Mouse (Mus musculus) bone marrow, adult 2 months (tissue): Measurements from ENCODE around the gene Rsph6a. TPM values are rescaled to one million over a fixed set of nuclear protein-coding genes. Genes with fewer than 3 reads are reported as not detected.

Experiments
- H3K27ac ChIP-seq: fragments of 200-500 bp; 2 replicates; pipeline ENCODE4 v1.5.1; 2012; ENCODE audit warnings: low read depth, mild to moderate bottlenecking, control low read depth, inconsistent platforms, low read length; ENCODE audit not compliant: control insufficient read depth, poor library complexity, insufficient read depth
- H3K4me1 ChIP-seq: fragments of 200-500 bp; 2 replicates; pipeline ENCODE4 v1.6.1; 2011; ENCODE audit warnings: low read length; ENCODE audit not compliant: control insufficient read depth, insufficient read depth
- H3K4me3 ChIP-seq: fragments of 200-500 bp; replicated peaks from 2 replicates; pipeline ENCODE3; 2011; ENCODE audit warnings: mild to moderate bottlenecking, low read depth, low read length, control low read depth; ENCODE audit not compliant: control insufficient read depth
- CTCF ChIP-seq: fragments of 200-500 bp; IDR thresholded peaks from 2 replicates; pipeline ENCODE4 v1.5.1; 2011; ENCODE audit warnings: low read length, control low read depth; ENCODE audit not compliant: control insufficient read depth, insufficient read depth
- POLR2A ChIP-seq: fragments of 200-500 bp; IDR thresholded peaks from 2 replicates; pipeline ENCODE4 v1.6.1; 2011; ENCODE audit warnings: low read depth, mild to moderate bottlenecking, control low read depth, low read length, borderline replicate concordance; ENCODE audit not compliant: control insufficient read depth
- WGBS: fragments of 180-500 bp; shearing (Covaris S2); methylation state at CpG from one replicate; pipeline ENCODE4 v1.1.7; 2018; 5-methylcytosine and 5-hydroxymethylcytosine counted together
- polyA plus RNA-seq: library from polyadenylated mRNA; stranded (reverse); fragments of >200 nt; gene quantifications from 2 replicates; pipeline ENCODE4 v1.2.4, GENCODE M21; 2011; ENCODE audit warnings: low replicate concordance; ENCODE audit not compliant: missing spikeins, insufficient read depth, insufficient read length

The Rsph6a gene
- polyA plus RNA-seq, 1 experiment = not detected

DNA sequence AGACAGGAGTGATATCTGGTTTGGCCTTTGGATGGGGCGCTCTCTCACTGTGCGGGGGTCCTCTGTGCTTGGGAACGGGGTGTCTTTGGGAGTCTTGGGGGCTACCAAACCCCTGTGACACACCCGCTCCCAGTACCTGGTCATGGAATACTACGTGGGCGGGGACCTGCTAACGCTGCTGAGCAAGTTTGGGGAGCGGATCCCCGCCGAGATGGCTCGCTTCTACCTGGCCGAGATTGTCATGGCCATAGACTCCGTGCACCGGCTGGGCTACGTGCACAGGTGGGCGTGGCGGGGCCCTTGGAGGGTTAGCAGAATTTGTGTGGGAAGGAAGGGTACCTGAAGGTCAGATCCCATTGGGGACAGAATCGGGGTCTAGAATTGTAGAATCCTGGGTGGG lies 32.3 kb downstream of the Rsph6a start:
- H3K27ac ChIP-seq = no peak overlapping the region
- peaks cover 4% of the 10 kb centered on the region; the same call in 1 of the 2 replicates for H3K4me1 ChIP-seq
- no peak overlapping the region for H3K4me3 ChIP-seq
- 75% methylated on average over 18 of the region's 18 CpGs for WGBS
- TF ChIP-seq CTCF (no peak), POLR2A (no peak)

DNA sequence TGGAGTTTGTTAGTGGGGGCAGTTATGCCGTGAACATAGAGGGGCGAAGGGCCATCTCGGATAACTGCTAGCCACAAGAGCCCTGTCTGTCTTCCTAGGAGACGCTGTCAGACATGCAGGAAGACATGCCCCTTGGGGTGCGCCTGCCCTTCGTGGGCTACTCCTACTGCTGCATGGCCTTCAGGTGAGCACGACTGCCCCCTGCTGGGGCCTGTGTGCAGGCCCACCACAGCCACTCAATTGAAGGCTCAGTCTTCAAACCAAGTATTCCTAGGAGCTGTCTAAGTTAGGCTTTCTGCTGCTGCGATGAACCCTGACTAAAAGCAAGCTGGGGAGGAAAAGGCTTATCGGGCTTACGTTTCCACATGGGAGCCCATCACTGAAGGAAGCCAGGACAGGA lies 34.3 kb downstream of the Rsph6a start:
- H3K4me1 ChIP-seq = peaks cover 6% of the 10 kb centered on the region; the same call in 1 of the 2 replicates
- no peak overlapping the region for H3K4me3 ChIP-seq

GRCm38 (mm10) chr7:19091913-19092312 lies 37.4 kb downstream of the Rsph6a start:
- WGBS = 72% methylated on average over 17 of the region's 17 CpGs
- TF ChIP-seq POLR2A = no peak
- TF ChIP-seq CTCF = no peak
- peaks cover 2% of the 10 kb centered on the region; the same call in 1 of the 2 replicates for H3K4me1 ChIP-seq

More for the DNA sequence above, 34.3 kb downstream of the Rsph6a start:
- TF ChIP-seq POLR2A = no peak
- TF ChIP-seq CTCF = peak; percentile 90
- 19% methylated on average over 10 of the region's 10 CpGs for WGBS
- H3K27ac ChIP-seq = no peak overlapping the region

GRCm38 (mm10) chr7:19092381-19093173 lies 38.1 kb downstream of the Rsph6a start:
- 14% methylated on average over 38 of the region's 38 CpGs for WGBS
- Histone ChIP-seq H3K27ac (peak overlapping the region; percentile 7; the same call in 1 of the 2 replicates), H3K4me3 (no peak overlapping the region), H3K4me1 (peaks cover 2% of the 10 kb centered on the region; the same call in 1 of the 2 replicates)
- no peak for TF ChIP-seq CTCF
- TF ChIP-seq POLR2A = no peak

More at GRCm38 (mm10) chr7:19091913-19092312, 37.4 kb downstream of the Rsph6a start:
- no peak overlapping the region for H3K4me3 ChIP-seq
- no peak overlapping the region for H3K27ac ChIP-seq

GRCm38 (mm10) chr7:19093174-19093521 lies 38.7 kb downstream of the Rsph6a start:
- Histone ChIP-seq H3K4me1 (peaks cover 2% of the 10 kb centered on the region; the same call in 1 of the 2 replicates), H3K27ac (no peak overlapping the region), H3K4me3 (peak overlapping the region; percentile 34)
- TF ChIP-seq POLR2A = no peak
- peak; percentile 90 for TF ChIP-seq CTCF
- WGBS = 0% methylated on average over 12 of the region's 15 CpGs

DNA sequence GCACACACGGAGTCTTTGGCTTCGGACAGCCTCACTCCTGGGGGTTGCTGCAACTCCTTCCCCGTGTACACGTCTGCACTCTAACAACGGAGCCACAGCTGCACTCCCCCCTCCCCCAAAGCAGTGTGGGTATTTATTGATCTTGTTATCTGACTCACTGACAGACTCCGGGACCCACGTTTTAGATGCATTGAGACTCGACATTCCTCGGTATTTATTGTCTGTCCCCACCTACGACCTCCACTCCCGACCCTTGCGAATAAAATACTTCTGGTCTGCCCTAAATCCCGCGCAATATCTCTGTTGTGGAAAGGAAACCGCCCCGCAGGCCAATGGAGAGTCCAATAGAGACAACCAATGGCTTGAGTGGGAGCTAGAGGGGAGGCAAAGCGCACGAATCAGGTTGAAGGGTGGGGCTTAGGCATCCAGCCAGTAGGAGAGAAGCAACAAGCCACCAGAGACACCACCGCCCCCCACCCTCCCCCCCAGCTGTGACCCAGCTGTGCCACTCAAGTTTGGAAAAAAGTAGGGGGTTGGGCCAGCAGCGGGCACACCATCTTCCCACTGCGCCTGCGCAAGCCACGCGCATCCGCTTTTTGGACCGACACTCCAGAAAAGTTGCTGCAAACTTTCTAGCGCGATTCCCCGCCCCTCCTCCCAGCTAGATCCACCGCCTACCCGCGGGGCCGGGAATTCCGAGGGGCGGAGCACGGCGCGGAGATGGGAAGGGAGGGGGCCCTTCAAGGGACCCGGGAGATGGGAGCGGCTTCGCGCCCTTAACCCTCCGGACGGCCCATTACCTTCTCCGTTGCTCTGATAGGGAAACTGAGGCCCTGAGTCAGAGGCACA lies 39.3 kb downstream of the Rsph6a start:
- Histone ChIP-seq H3K4me1 (peaks cover 2% of the 10 kb centered on the region; the same call in 1 of the 2 replicates), H3K27ac (peak overlapping the region; percentile 54; the same call in 1 of the 2 replicates), H3K4me3 (peak overlapping the region; percentile 62)
- no peak for TF ChIP-seq CTCF
- peak; percentile 62; the same call in 1 of the 2 replicates for TF ChIP-seq POLR2A
- WGBS = under 1% methylated on average over 45 of the region's 45 CpGs

DNA sequence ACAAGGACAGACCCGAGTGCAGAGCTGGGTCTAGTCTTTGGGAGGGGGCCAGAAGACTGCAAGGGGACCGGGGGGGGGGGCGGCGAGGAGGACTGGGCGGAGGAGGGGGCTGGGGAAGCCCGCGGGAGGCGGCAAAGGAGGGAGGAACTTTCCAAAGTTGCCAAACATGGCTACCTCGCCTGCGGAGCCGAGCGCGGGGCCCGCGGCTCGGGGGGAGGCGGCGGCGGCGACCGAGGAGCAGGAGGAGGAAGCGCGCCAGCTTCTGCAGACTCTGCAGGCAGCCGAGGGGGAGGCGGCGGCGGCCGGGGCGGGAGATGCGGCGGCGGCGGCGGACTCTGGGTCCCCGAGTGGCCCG lies 40.0 kb downstream of the Rsph6a start, which contains the start of gene Six5:
Gene Six5, plus strand, starts transcription at position 124 of the 355 bp plus-strand sequence.
- Histone ChIP-seq H3K27ac (peak within 1 kb of the TSS; percentile 54; the same call in 1 of the 2 replicates), H3K4me3 (peak within 1 kb of the TSS; percentile 62), H3K4me1 (peaks cover 2% of the 10 kb centered on the region; the same call in 1 of the 2 replicates)
- 2% methylated on average over 31 of the region's 36 CpGs for WGBS
- no peak for TF ChIP-seq CTCF
- no peak for TF ChIP-seq POLR2A
